Mouse (Mus musculus) kidney, postnatal 0 days (tissue): Measurements from ENCODE around the gene Gm10334. TPM values are rescaled to one million over a fixed set of nuclear protein-coding genes. Genes with fewer than 3 reads are reported as not detected.
"Not testable (repeated sequence)": the region's sequence is repeated elsewhere in the genome, so short reads cannot be mapped to it uniquely, and the experiment has no call there.

Experiments
- ATAC-seq: fragments of 200-750 bp; cut with Nextera tagmentation; replicated peaks from 2 replicates; pipeline ENCODE4 v1.8.0; 2017; ENCODE audit warnings: low read depth, moderate number of reproducible peaks, moderate TSS enrichment, moderate library complexity; ENCODE audit not compliant: low FRiP score
- DNase-seq: peaks from one replicate; pipeline ENCODE4 v3.0.0-alpha.2; 2016; ENCODE audit warnings: low spot score
- H3K27ac ChIP-seq: fragments of 300-500 bp; sonication (generic); 2 replicates; pipeline ENCODE4 v1.5.1; 2014; ENCODE audit warnings: mild to moderate bottlenecking
- H3K27me3 ChIP-seq: fragments of 300-500 bp; sonication (generic); 2 replicates; pipeline ENCODE4 v1.6.1; 2014; ENCODE audit warnings: low read length, mixed read lengths; ENCODE audit not compliant: insufficient read depth
- H3K36me3 ChIP-seq: fragments of 300-500 bp; sonication (generic); 2 replicates; pipeline ENCODE4 v1.6.1; 2014; ENCODE audit warnings: low read length, mixed read lengths; ENCODE audit not compliant: insufficient read depth
- H3K4me1 ChIP-seq: fragments of 300-500 bp; sonication (generic); replicated peaks from 2 replicates; pipeline ENCODE4 v1.6.1; 2014; ENCODE audit warnings: antibody characterized with exemption, low read length, mixed read lengths; ENCODE audit not compliant: insufficient read depth
- H3K4me2 ChIP-seq: fragments of 300-500 bp; sonication (generic); 2 replicates; pipeline ENCODE4 v1.6.1; 2014; ENCODE audit warnings: mild to moderate bottlenecking, low read length, moderate library complexity, mixed read lengths
- H3K4me3 ChIP-seq: fragments of 300-500 bp; sonication (generic); replicated peaks from 2 replicates; pipeline ENCODE4 v1.5.1; 2014; ENCODE audit warnings: low read depth, low read length
- H3K9ac ChIP-seq: fragments of 300-500 bp; sonication (generic); 2 replicates; pipeline ENCODE4 v1.6.1; 2014; ENCODE audit warnings: low read depth, low read length
- H3K9me3 ChIP-seq: fragments of 300-500 bp; sonication (generic); replicated peaks from 2 replicates; pipeline ENCODE4 v1.6.1; 2016; ENCODE audit warnings: low read length, inconsistent platforms, mixed read lengths
- WGBS: fragments of 180-500 bp; shearing (Covaris S2); extraction: QIAGEN DNeasy Blood & Tissue Kit; methylation state at CpG from one replicate; pipeline ENCODE4 v1.1.7; 2014; 5-methylcytosine and 5-hydroxymethylcytosine counted together
- polyA plus RNA-seq: library from polyadenylated mRNA; unstranded; fragments of >200 nt; fragmentation: Nextera tagmentation; extraction: Ambion mirVana; gene quantifications from 2 replicates; pipeline ENCODE4 v1.2.1, GENCODE M21; 2015

Gm10334 gene
- not detected in 2 replicates for polyA plus RNA-seq

DNA sequence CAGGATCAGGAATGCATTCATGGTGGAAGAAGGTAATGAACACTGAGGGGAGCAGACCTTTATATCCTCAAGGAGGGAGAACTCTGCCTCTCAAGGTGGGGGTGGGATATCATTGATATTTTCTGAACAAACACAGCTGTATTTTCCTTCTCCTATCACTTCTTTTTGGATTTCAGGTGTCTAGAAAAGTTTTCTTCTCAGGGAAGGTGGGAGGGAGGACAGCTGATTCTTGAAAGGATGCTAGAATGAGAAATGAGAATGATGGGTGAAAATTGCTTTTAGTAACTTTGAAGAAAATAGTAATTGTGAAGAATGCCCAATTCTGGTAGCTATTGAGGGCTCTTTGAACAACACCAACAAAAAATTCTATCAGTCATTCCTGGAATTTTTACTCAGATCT is at the start of gene Gm10334:
Gm10334 (minus strand) TSS at position 101 of the 400 bp plus-strand sequence.
- not testable (repeated sequence) for H3K27me3 ChIP-seq, ATAC-seq, H3K36me3 ChIP-seq, H3K27ac ChIP-seq, H3K4me1 ChIP-seq, H3K4me3 ChIP-seq, H3K9me3 ChIP-seq, DNase-seq, H3K9ac ChIP-seq, H3K4me2 ChIP-seq

DNA sequence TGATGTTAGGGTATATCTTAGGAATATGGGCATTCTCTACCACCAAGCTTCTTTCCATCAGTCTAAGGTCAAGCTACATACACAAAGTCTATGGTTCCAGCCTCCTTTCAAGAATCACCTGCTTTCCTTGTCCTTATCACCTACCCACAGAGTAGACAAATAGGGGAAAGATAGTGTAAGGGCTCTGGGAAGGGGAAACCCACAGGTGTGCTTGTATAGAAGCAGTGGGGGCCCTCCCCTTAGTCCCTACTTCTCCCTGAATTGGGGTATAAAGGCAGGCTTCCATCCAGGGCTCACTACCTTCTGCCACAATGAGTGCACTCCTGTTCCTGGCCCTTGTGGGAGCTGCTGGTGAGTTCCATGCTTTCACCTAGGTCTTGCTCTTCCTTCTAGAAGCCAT is 12.7 kb upstream of the Gm10334 start, which contains the start of gene Prss1:
Prss1 (plus strand) TSS at position 301 of the 400 bp plus-strand sequence.
- not testable (repeated sequence) for H3K4me1 ChIP-seq, ATAC-seq, H3K9ac ChIP-seq, H3K36me3 ChIP-seq, H3K4me3 ChIP-seq, DNase-seq, H3K27me3 ChIP-seq, H3K27ac ChIP-seq, H3K4me2 ChIP-seq, H3K9me3 ChIP-seq

DNA sequence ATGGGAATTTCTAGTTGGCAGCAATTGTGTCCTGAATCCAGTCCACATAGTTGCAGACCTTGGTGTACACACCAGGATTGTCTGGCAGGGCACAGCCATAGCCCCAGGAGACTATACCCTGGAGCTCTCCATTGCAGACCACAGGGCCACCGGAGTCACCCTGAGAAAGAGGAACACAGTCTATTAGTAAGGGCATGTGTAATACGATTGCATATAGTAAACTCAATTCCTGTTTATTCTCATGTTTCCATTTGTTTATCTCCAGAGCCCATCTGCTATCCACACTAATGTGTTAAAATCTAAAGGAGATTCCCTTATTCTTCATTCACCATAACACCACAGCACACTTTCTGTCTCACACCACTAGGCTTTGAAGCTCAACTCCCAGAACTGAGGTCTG is 3.7 kb downstream of the Gm10334 start:
- not testable (repeated sequence) for H3K9ac ChIP-seq, H3K4me2 ChIP-seq, H3K27ac ChIP-seq, ATAC-seq, H3K27me3 ChIP-seq, DNase-seq, H3K4me1 ChIP-seq, H3K4me3 ChIP-seq, H3K36me3 ChIP-seq, H3K9me3 ChIP-seq
- 100% methylated on average over 1 of the region's 2 CpGs for WGBS

Other genes with a start within 250 kb of the Gm10334 start
- gene Try4, start 143.9 kb downstream of the Gm10334 start, polyA plus RNA-seq, result not detected in 2 replicates
- not detected in 2 replicates for gene Try5, start 129.3 kb downstream of the Gm10334 start, polyA plus RNA-seq
- gene Try10, start 92.0 kb downstream of the Gm10334 start, polyA plus RNA-seq, result not detected in 2 replicates
- gene Prss3, start 68.5 kb downstream of the Gm10334 start, polyA plus RNA-seq, result not detected in 2 replicates
- not detected in 2 replicates for gene Gm5771, start 53.8 kb downstream of the Gm10334 start, polyA plus RNA-seq
- not detected in 2 replicates for gene Prss1, start 12.8 kb upstream of the Gm10334 start, polyA plus RNA-seq
- gene Prss2, start 75.6 kb upstream of the Gm10334 start, polyA plus RNA-seq, result not detected in 2 replicates
- 11.8 and 11.9 TPM in 2 replicates for gene Ephb6, start 159.3 kb upstream of the Gm10334 start, polyA plus RNA-seq
- 5.7 and 5.8 TPM in 2 replicates for gene Trpv6, start 190.3 kb upstream of the Gm10334 start, polyA plus RNA-seq
- 9.4 and 10.7 TPM in 2 replicates for gene Trpv5, start 234.6 kb upstream of the Gm10334 start, polyA plus RNA-seq
- gene Llcfc1, start 238.3 kb upstream of the Gm10334 start, polyA plus RNA-seq, result 0.49 and 0.57 TPM in 2 replicates